ENCODE assay signal across 11 mouse cellular contexts in the genomic region with DNA sequence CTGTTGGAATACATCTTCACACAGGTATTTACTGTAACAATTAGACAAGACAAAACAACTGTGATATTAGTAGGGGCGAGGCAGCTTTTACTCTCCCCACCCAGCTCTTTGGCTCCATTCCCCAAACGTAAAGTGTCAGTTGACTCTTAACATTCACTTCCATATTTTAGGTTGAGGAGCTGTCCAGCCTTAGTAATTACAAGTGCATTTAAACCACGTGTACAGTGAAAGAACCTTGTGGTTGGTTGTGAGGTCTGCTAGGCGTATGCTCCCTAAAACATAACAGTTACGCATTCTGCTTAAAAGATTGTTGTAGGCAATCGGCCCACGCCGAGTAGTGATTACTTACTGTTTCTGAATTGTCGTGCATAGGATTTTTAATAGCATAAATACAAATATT. TPM values are rescaled to one million over a fixed set of nuclear protein-coding genes. Genes with fewer than 3 reads are reported as not detected.
DNase-seq lines count a peak whose midpoint lies in the region; ATAC-seq and TF ChIP-seq lines count a peak whose summit lies in the region.
"Had no signal": no experiment of that assay in that cellular context is flagged by ENCODE, and none has a peak within 500 bp of the region (broad histone marks: within the 10 kb centered on the region; RNA-seq: fewer than 3 reads in every experiment).

No protein-coding gene starts in this region.

- peak; percentile 44 for DNase-seq in lung, postnatal 0 days (ENCODE audit: low spot score)
- DNase-seq in lung, adult 2 months = no peak
- no peak for DNase-seq in hindbrain, postnatal 0 days (ENCODE audit: low spot score)
- no peak for DNase-seq in midbrain, postnatal 0 days (ENCODE audit: low spot score)
- DNase-seq in retina, postnatal 1 day = no peak
- DNase-seq in spleen, adult 18-20 months = no peak
- DNase-seq: heart, adult 18-20 months; kidney, adult 9 months had no signal

- peak overlapping the region; percentile 69; the same call in 1 of the 2 replicates for H3K4me3 ChIP-seq in forebrain, embryonic 12.5 days (replicated peaks)
- no peak overlapping the region for H3K4me3 ChIP-seq in forebrain, embryonic 15.5 days
- H3K4me3 ChIP-seq in lung, postnatal 0 days (ENCODE audit: low read depth, low read length) = no peak overlapping the region
- H3K4me3 ChIP-seq in lung, adult 2 months (replicated peaks; ENCODE audit: extremely low read depth, low read depth, low read length) = no peak overlapping the region
- H3K4me3 ChIP-seq in hindbrain, postnatal 0 days (ENCODE audit: low read length) = no peak overlapping the region
- no peak overlapping the region; the same call in 1 of the 2 replicates for H3K4me3 ChIP-seq in midbrain, postnatal 0 days (ENCODE audit: low read depth, low read length)

- ATAC-seq in forebrain, embryonic 12.5 days (ENCODE audit: low FRiP score) = no peak
- no peak for ATAC-seq in forebrain, embryonic 15.5 days (replicated peaks)
- ATAC-seq in lung, postnatal 0 days = no peak
- no peak for ATAC-seq in hindbrain, postnatal 0 days
- ATAC-seq in midbrain, postnatal 0 days (ENCODE audit: low FRiP score) = no peak
- ATAC-seq: activated CD4-positive, CD25-positive, alpha-beta regulatory T cell, adult 4 months had no signal

- H3K9ac ChIP-seq in forebrain, embryonic 12.5 days = no peak overlapping the region
- no peak overlapping the region for H3K9ac ChIP-seq in forebrain, embryonic 15.5 days (replicated peaks)
- no peak overlapping the region for H3K9ac ChIP-seq in lung, postnatal 0 days (replicated peaks; ENCODE audit: low read depth)
- no peak overlapping the region for H3K9ac ChIP-seq in hindbrain, postnatal 0 days (replicated peaks; ENCODE audit: low read length)
- no peak overlapping the region for H3K9ac ChIP-seq in midbrain, postnatal 0 days (replicated peaks; ENCODE audit: low read length, poor library complexity, severe bottlenecking)

- H3K27me3 ChIP-seq in forebrain, embryonic 12.5 days = no peaks in the 10 kb centered on the region
- H3K27me3 ChIP-seq in forebrain, embryonic 15.5 days = no peaks in the 10 kb centered on the region
- H3K27me3 ChIP-seq in lung, postnatal 0 days (replicated peaks; ENCODE audit: insufficient read depth, low read length) = no peaks in the 10 kb centered on the region
- H3K27me3 ChIP-seq in hindbrain, postnatal 0 days (ENCODE audit: insufficient read depth, low read length) = no peaks in the 10 kb centered on the region
- no peaks in the 10 kb centered on the region for H3K27me3 ChIP-seq in midbrain, postnatal 0 days (ENCODE audit: insufficient read depth, low read length)

- no peak for TF ChIP-seq POLR2A in lung, adult 2 months (IDR thresholded peaks at IDR 0.05; ENCODE audit: borderline replicate concordance, extremely low read depth, low read depth, low read length)

- no peak for TF ChIP-seq CTCF in lung, postnatal 0 days (IDR thresholded peaks at IDR 0.05)
- TF ChIP-seq CTCF in lung, adult 2 months (IDR thresholded peaks at IDR 0.05; ENCODE audit: insufficient read depth, low read length) = no peak
- no peak for TF ChIP-seq CTCF in hindbrain, postnatal 0 days (IDR thresholded peaks at IDR 0.05; ENCODE audit: low read depth)
- no peak for TF ChIP-seq CTCF in midbrain, postnatal 0 days (IDR thresholded peaks at IDR 0.05)

- 90% methylated on average over 9 of the region's 9 CpGs for WGBS in forebrain, embryonic 12.5 days
- 91% methylated on average over 9 of the region's 9 CpGs for WGBS in forebrain, embryonic 15.5 days
- 70% methylated on average over 9 of the region's 9 CpGs for WGBS in lung, postnatal 0 days
- WGBS in lung, adult 2 months = 64% methylated on average over 9 of the region's 9 CpGs
- WGBS in hindbrain, postnatal 0 days = 89% methylated on average over 9 of the region's 9 CpGs
- WGBS in midbrain, postnatal 0 days = 92% methylated on average over 9 of the region's 9 CpGs

- no peaks in the 10 kb centered on the region for H3K36me3 ChIP-seq in forebrain, embryonic 12.5 days (replicated peaks)
- no peaks in the 10 kb centered on the region for H3K36me3 ChIP-seq in forebrain, embryonic 15.5 days
- H3K36me3 ChIP-seq in lung, postnatal 0 days (ENCODE audit: insufficient read depth, low read length) = no peaks in the 10 kb centered on the region
- H3K36me3 ChIP-seq in hindbrain, postnatal 0 days (ENCODE audit: insufficient read depth, low read length) = no peaks in the 10 kb centered on the region
- no peaks in the 10 kb centered on the region for H3K36me3 ChIP-seq in midbrain, postnatal 0 days (ENCODE audit: insufficient read depth, low read length)

- TF ChIP-seq EP300 in lung, postnatal 0 days (IDR thresholded peaks at IDR 0.05) = no peak

- peak overlapping the region; percentile 65 for H3K4me2 ChIP-seq in forebrain, embryonic 12.5 days
- H3K4me2 ChIP-seq in forebrain, embryonic 15.5 days (replicated peaks) = no peak overlapping the region
- peak overlapping the region; percentile 79; the same call in 1 of the 2 replicates for H3K4me2 ChIP-seq in lung, postnatal 0 days (replicated peaks; ENCODE audit: low read depth, low read length)
- peak overlapping the region; percentile 63; the same call in 1 of the 2 replicates for H3K4me2 ChIP-seq in hindbrain, postnatal 0 days (ENCODE audit: low read depth, low read length)
- H3K4me2 ChIP-seq in midbrain, postnatal 0 days (ENCODE audit: low read depth, low read length, poor library complexity, severe bottlenecking) = peak overlapping the region; percentile 67

- no peak overlapping the region for H3K27ac ChIP-seq in forebrain, embryonic 12.5 days
- no peak overlapping the region for H3K27ac ChIP-seq in forebrain, embryonic 15.5 days (replicated peaks)
- H3K27ac ChIP-seq in lung, postnatal 0 days (ENCODE audit: low read length) = no peak overlapping the region
- no peak overlapping the region for H3K27ac ChIP-seq in hindbrain, postnatal 0 days
- H3K27ac ChIP-seq in midbrain, postnatal 0 days (ENCODE audit: low read depth, low read length) = no peak overlapping the region

- H3K4me1 ChIP-seq in forebrain, embryonic 12.5 days = peaks cover 13% of the 10 kb centered on the region
- H3K4me1 ChIP-seq in forebrain, embryonic 15.5 days = peaks cover 17% of the 10 kb centered on the region
- H3K4me1 ChIP-seq in lung, postnatal 0 days (ENCODE audit: insufficient read depth, low read depth, low read length) = no peaks in the 10 kb centered on the region
- peaks cover 12% of the 10 kb centered on the region for H3K4me1 ChIP-seq in lung, adult 2 months (ENCODE audit: control insufficient read depth, insufficient read depth, low read length)
- H3K4me1 ChIP-seq in hindbrain, postnatal 0 days (ENCODE audit: insufficient read depth, low read length) = no peaks in the 10 kb centered on the region
- H3K4me1 ChIP-seq in midbrain, postnatal 0 days (ENCODE audit: insufficient read depth, low read length) = peaks cover 6% of the 10 kb centered on the region

- no peaks in the 10 kb centered on the region for H3K9me3 ChIP-seq in forebrain, embryonic 12.5 days
- H3K9me3 ChIP-seq in forebrain, embryonic 15.5 days = no peaks in the 10 kb centered on the region
- H3K9me3 ChIP-seq in lung, postnatal 0 days (ENCODE audit: low read length) = no peaks in the 10 kb centered on the region
- no peaks in the 10 kb centered on the region for H3K9me3 ChIP-seq in hindbrain, postnatal 0 days (ENCODE audit: low read length)
- no peaks in the 10 kb centered on the region for H3K9me3 ChIP-seq in midbrain, postnatal 0 days (ENCODE audit: low read length)

RNA-seq across cellular contexts. Expression of a gene that starts 2.2 kb away (rescaled TPM):
- polyA plus RNA-seq in forebrain, embryonic 12.5 days (2016; fragmentation: Nextera tagmentation; extraction: Ambion mirVana) = 36.4 and 37.8 TPM in 2 replicates
- polyA plus RNA-seq in forebrain, embryonic 15.5 days (2015; fragmentation: Nextera tagmentation; extraction: Ambion mirVana) = 25.7 and 27.6 TPM in 2 replicates
- 32.3 and 37.0 TPM in 2 replicates for polyA plus RNA-seq in lung, postnatal 0 days (2015; fragmentation: Nextera tagmentation; extraction: Ambion mirVana)
- polyA plus RNA-seq in lung, adult 2 months (2012; rRNA removed) = 67.1 and 76.5 TPM in 2 replicates
- 134 and 143 TPM in 2 replicates for total RNA-seq in hindbrain, postnatal 0 days (2014; rRNA removed)
- 38.7 and 39.2 TPM in 2 replicates for polyA plus RNA-seq in hindbrain, postnatal 0 days (2015; fragmentation: Nextera tagmentation; extraction: Ambion mirVana)
- total RNA-seq in midbrain, postnatal 0 days (2014; rRNA removed) = 135 and 142 TPM in 2 replicates
- polyA plus RNA-seq in midbrain, postnatal 0 days (2015; fragmentation: Nextera tagmentation; extraction: Ambion mirVana) = 32.6 and 33.3 TPM in 2 replicates

RNA-seq across cellular contexts. Expression of a gene that starts 12.1 kb away (rescaled TPM):
- polyA plus RNA-seq in forebrain, embryonic 12.5 days (2016; fragmentation: Nextera tagmentation; extraction: Ambion mirVana) = 322 and 337 TPM in 2 replicates
- 190 and 193 TPM in 2 replicates for polyA plus RNA-seq in forebrain, embryonic 15.5 days (2015; fragmentation: Nextera tagmentation; extraction: Ambion mirVana)
- polyA plus RNA-seq in lung, postnatal 0 days (2015; fragmentation: Nextera tagmentation; extraction: Ambion mirVana) = 74.7 and 76.4 TPM in 2 replicates
- polyA plus RNA-seq in lung, adult 2 months (2012; rRNA removed) = 52.7 and 59.2 TPM in 2 replicates
- 140 and 174 TPM in 2 replicates for total RNA-seq in hindbrain, postnatal 0 days (2014; rRNA removed)
- polyA plus RNA-seq in hindbrain, postnatal 0 days (2015; fragmentation: Nextera tagmentation; extraction: Ambion mirVana) = 130 and 131 TPM in 2 replicates
- 111 and 118 TPM in 2 replicates for total RNA-seq in midbrain, postnatal 0 days (2014; rRNA removed)
- polyA plus RNA-seq in midbrain, postnatal 0 days (2015; fragmentation: Nextera tagmentation; extraction: Ambion mirVana) = 90.8 and 91.0 TPM in 2 replicates

RNA-seq across cellular contexts. Expression of a gene that starts 17.6 kb away (rescaled TPM):
- 44.6 and 51.1 TPM in 2 replicates for polyA plus RNA-seq in forebrain, embryonic 12.5 days (2016; fragmentation: Nextera tagmentation; extraction: Ambion mirVana)
- 47.1 and 47.2 TPM in 2 replicates for polyA plus RNA-seq in forebrain, embryonic 15.5 days (2015; fragmentation: Nextera tagmentation; extraction: Ambion mirVana)
- 39.6 and 41.7 TPM in 2 replicates for polyA plus RNA-seq in lung, postnatal 0 days (2015; fragmentation: Nextera tagmentation; extraction: Ambion mirVana)
- 67.0 and 86.8 TPM in 2 replicates for polyA plus RNA-seq in lung, adult 2 months (2012; rRNA removed)
- 39.1 and 44.3 TPM in 2 replicates for total RNA-seq in hindbrain, postnatal 0 days (2014; rRNA removed)
- polyA plus RNA-seq in hindbrain, postnatal 0 days (2015; fragmentation: Nextera tagmentation; extraction: Ambion mirVana) = 43.3 and 43.8 TPM in 2 replicates
- 42.0 and 59.5 TPM in 2 replicates for total RNA-seq in midbrain, postnatal 0 days (2014; rRNA removed)
- 38.3 and 40.1 TPM in 2 replicates for polyA plus RNA-seq in midbrain, postnatal 0 days (2015; fragmentation: Nextera tagmentation; extraction: Ambion mirVana)
